Mouse (Mus musculus) liver, embryonic 12.5 days (tissue): ENCODE results near the gene Hectd3. TPM values are rescaled to one million over a fixed set of nuclear protein-coding genes. Genes with fewer than 3 reads are reported as not detected.
A peak's percentile ranks its signal among the peaks of the same experiment; 100 is the strongest.

ENCODE experiments used
- ATAC-seq: fragments of 200-750 bp; cut with Nextera tagmentation; 2 replicates; pipeline ENCODE4 v1.8.0; 2017; ENCODE audit warnings: moderate number of reproducible peaks, mild to moderate bottlenecking, moderate library complexity
- H3K27ac ChIP-seq: fragments of 300-500 bp; sonication (generic); 2 replicates; pipeline ENCODE4 v1.5.1; 2016; ENCODE audit warnings: mild to moderate bottlenecking
- H3K27me3 ChIP-seq: fragments of 300-500 bp; sonication (generic); replicated peaks from 2 replicates; pipeline ENCODE4 v1.6.1; 2016; ENCODE audit warnings: mild to moderate bottlenecking, moderate library complexity
- H3K36me3 ChIP-seq: fragments of 300-500 bp; sonication (generic); 2 replicates; pipeline ENCODE4 v1.6.1; 2016; ENCODE audit warnings: mild to moderate bottlenecking, moderate library complexity
- H3K4me1 ChIP-seq: fragments of 300-500 bp; sonication (generic); 2 replicates; pipeline ENCODE4 v1.6.1; 2016
- H3K4me2 ChIP-seq: fragments of 300-500 bp; sonication (generic); 2 replicates; pipeline ENCODE4 v1.6.1; 2016; ENCODE audit warnings: mild to moderate bottlenecking, moderate library complexity
- H3K4me3 ChIP-seq: fragments of 300-500 bp; sonication (generic); 2 replicates; pipeline ENCODE4 v1.5.1; 2016; ENCODE audit warnings: mild to moderate bottlenecking, moderate library complexity
- H3K9ac ChIP-seq: fragments of 300-500 bp; sonication (generic); 2 replicates; pipeline ENCODE4 v1.6.1; 2016; ENCODE audit warnings: mild to moderate bottlenecking, moderate library complexity
- H3K9me3 ChIP-seq: fragments of 300-500 bp; sonication (generic); replicated peaks from 2 replicates; pipeline ENCODE4 v1.6.1; 2016; ENCODE audit warnings: mild to moderate bottlenecking, moderate library complexity
- WGBS: fragments of 180-500 bp; shearing (Covaris S2); methylation state at CpG from one replicate; pipeline ENCODE4 v1.1.7; 2016; ENCODE audit not compliant: insufficient replicate concordance; 5-methylcytosine and 5-hydroxymethylcytosine counted together
- polyA plus RNA-seq: library from polyadenylated mRNA; unstranded; fragments of >200 nt; fragmentation: Nextera tagmentation; extraction: Ambion mirVana; gene quantifications from 2 replicates; pipeline ENCODE4 v1.2.1, GENCODE M21; 2016

The Hectd3 gene
- polyA plus RNA-seq, 1 experiment from 2014 or later, result 11.8 TPM

GRCm38 (mm10) chr4:117019206-117020134 is 24.4 kb downstream of the Hectd3 start, which contains the start of gene Eif2b3:
Gene Eif2b3, plus strand, starts transcription at chr4:117019402.
- ATAC-seq, result peak; percentile 98
- Histone ChIP-seq H3K4me3 (peak within 1 kb of the TSS; percentile 76), H3K36me3 (peaks cover 26% of the 10 kb centered on the region)

GRCm38 (mm10) chr4:117023469-117023868 is 28.4 kb downstream of the Hectd3 start:
- Histone ChIP-seq H3K36me3 (peaks cover 51% of the 10 kb centered on the region), H3K4me2 (no peak overlapping the region), H3K9ac (peak overlapping the region; percentile 2; the same call in 1 of the 2 replicates), H3K27me3 (no peaks in the 10 kb centered on the region), H3K4me1 (peaks cover 42% of the 10 kb centered on the region), H3K27ac (peak overlapping the region; percentile 38; the same call in 1 of the 2 replicates), H3K9me3 (no peaks in the 10 kb centered on the region), H3K4me3 (no peak overlapping the region)
- WGBS, result 74% methylated on average over 4 of the region's 4 CpGs
- no peak for ATAC-seq

More at GRCm38 (mm10) chr4:117019206-117020134, 24.4 kb downstream of the Hectd3 start, which contains the start of gene Eif2b3:
- Histone ChIP-seq H3K27ac (peak within 1 kb of the TSS; percentile 85), H3K27me3 (no peaks in the 10 kb centered on the region), H3K9me3 (no peaks in the 10 kb centered on the region), H3K4me2 (peak within 1 kb of the TSS; percentile 79), H3K9ac (peak within 1 kb of the TSS; percentile 85), H3K4me1 (peaks cover 42% of the 10 kb centered on the region)
- under 1% methylated on average over 61 of the region's 61 CpGs for WGBS

- 90% methylated on average over 1 of the region's 1 CpGs for WGBS
Observed at GRCm38 (mm10) chr4:117031105-117031504, 36.0 kb downstream of the Hectd3 start.

GRCm38 (mm10) chr4:117039925-117040687 is 45.0 kb downstream of the Hectd3 start:
- ATAC-seq, result no peak
- H3K27ac ChIP-seq, result no peak overlapping the region
- H3K4me3 ChIP-seq, result no peak overlapping the region

More at GRCm38 (mm10) chr4:117031105-117031504, 36.0 kb downstream of the Hectd3 start:
- Histone ChIP-seq H3K4me2 (no peak overlapping the region), H3K9me3 (no peaks in the 10 kb centered on the region), H3K27me3 (no peaks in the 10 kb centered on the region), H3K27ac (no peak overlapping the region), H3K4me3 (no peak overlapping the region), H3K9ac (no peak overlapping the region), H3K36me3 (peaks cover 68% of the 10 kb centered on the region), H3K4me1 (no peaks in the 10 kb centered on the region)
- ATAC-seq, result no peak

GRCm38 (mm10) chr4:117040791-117041190 is 45.7 kb downstream of the Hectd3 start:
- 69% methylated on average over 1 of the region's 1 CpGs for WGBS
- no peak for ATAC-seq
- H3K9me3 ChIP-seq, result no peaks in the 10 kb centered on the region
- H3K27me3 ChIP-seq, result no peaks in the 10 kb centered on the region
- H3K36me3 ChIP-seq, result peaks cover 39% of the 10 kb centered on the region
- no peak overlapping the region for H3K9ac ChIP-seq
- peaks cover 14% of the 10 kb centered on the region for H3K4me1 ChIP-seq
- H3K4me2 ChIP-seq, result no peak overlapping the region
- H3K4me3 ChIP-seq, result no peak overlapping the region
- H3K27ac ChIP-seq, result no peak overlapping the region

More at GRCm38 (mm10) chr4:117039925-117040687, 45.0 kb downstream of the Hectd3 start:
- H3K9ac ChIP-seq, result no peak overlapping the region
- no peaks in the 10 kb centered on the region for H3K27me3 ChIP-seq
- no peak overlapping the region for H3K4me2 ChIP-seq
- peaks cover 42% of the 10 kb centered on the region for H3K36me3 ChIP-seq
- no peaks in the 10 kb centered on the region for H3K9me3 ChIP-seq
- H3K4me1 ChIP-seq, result peaks cover 14% of the 10 kb centered on the region
- 72% methylated on average over 9 of the region's 9 CpGs for WGBS

- WGBS, result 42% methylated on average over 4 of the region's 4 CpGs
- Histone ChIP-seq H3K4me1 (peaks cover 14% of the 10 kb centered on the region), H3K27ac (peak overlapping the region; percentile 67), H3K9ac (no peak overlapping the region), H3K4me3 (no peak overlapping the region), H3K36me3 (peaks cover 43% of the 10 kb centered on the region), H3K27me3 (no peaks in the 10 kb centered on the region), H3K4me2 (no peak overlapping the region), H3K9me3 (no peaks in the 10 kb centered on the region)
- peak; percentile 24; the same call in 1 of the 2 replicates for ATAC-seq
Observed at GRCm38 (mm10) chr4:117041283-117041721, 46.2 kb downstream of the Hectd3 start.

- ATAC-seq, result no peak
- no peaks in the 10 kb centered on the region for H3K27me3 ChIP-seq
- no peak overlapping the region for H3K4me3 ChIP-seq
- H3K4me1 ChIP-seq, result 0 out of 2 replicates have a peak, but pooled peaks cover 4% of the 10 kb centered on the region
- H3K9me3 ChIP-seq, result no peaks in the 10 kb centered on the region
- no peak overlapping the region for H3K9ac ChIP-seq
- H3K4me2 ChIP-seq, result no peak overlapping the region
- 0 out of 2 replicates have a peak overlapping the region, but pooled peaks have one; percentile 14 for H3K27ac ChIP-seq
- H3K36me3 ChIP-seq, result peaks cover 69% of the 10 kb centered on the region
- 81% methylated on average over 3 of the region's 3 CpGs for WGBS
Observed at GRCm38 (mm10) chr4:117048836-117049235, 53.7 kb downstream of the Hectd3 start.

- no peak for ATAC-seq
- H3K27ac ChIP-seq, result no peak overlapping the region
- peaks cover 69% of the 10 kb centered on the region for H3K36me3 ChIP-seq
- no peak overlapping the region for H3K9ac ChIP-seq
- H3K4me2 ChIP-seq, result no peak overlapping the region
- 88% methylated on average over 1 of the region's 1 CpGs for WGBS
- peaks cover 3% of the 10 kb centered on the region; the same call in 1 of the 2 replicates for H3K4me1 ChIP-seq
- no peak overlapping the region for H3K4me3 ChIP-seq
- H3K27me3 ChIP-seq, result no peaks in the 10 kb centered on the region
- H3K9me3 ChIP-seq, result no peaks in the 10 kb centered on the region
Observed at GRCm38 (mm10) chr4:117049485-117049884, 54.4 kb downstream of the Hectd3 start.

- Histone ChIP-seq H3K4me2 (no peak overlapping the region), H3K9me3 (no peaks in the 10 kb centered on the region), H3K27ac (no peak overlapping the region), H3K4me1 (peaks cover 30% of the 10 kb centered on the region), H3K9ac (no peak overlapping the region), H3K4me3 (no peak overlapping the region), H3K27me3 (no peaks in the 10 kb centered on the region), H3K36me3 (peaks cover 42% of the 10 kb centered on the region)
- 85% methylated on average over 4 of the region's 4 CpGs for WGBS
- no peak for ATAC-seq
Observed at GRCm38 (mm10) chr4:117052626-117053025, 57.5 kb downstream of the Hectd3 start.

GRCm38 (mm10) chr4:117053956-117054355 is 58.8 kb downstream of the Hectd3 start:
- Histone ChIP-seq H3K27me3 (no peaks in the 10 kb centered on the region), H3K36me3 (peaks cover 35% of the 10 kb centered on the region), H3K9ac (no peak overlapping the region), H3K4me3 (no peak overlapping the region), H3K4me2 (no peak overlapping the region), H3K9me3 (no peaks in the 10 kb centered on the region), H3K4me1 (peaks cover 43% of the 10 kb centered on the region), H3K27ac (0 out of 2 replicates have a peak overlapping the region, but pooled peaks have one; percentile 45)
- 90% methylated on average over 4 of the region's 4 CpGs for WGBS
- no peak for ATAC-seq
